Mouse (Mus musculus): ENCODE measurements around the gene Reln.

Reln gene

GRCm38 (mm10) chr5:21987711-21988110, 356.8 kb downstream of the Reln start:
- no peak for DNase-seq

GRCm38 (mm10) chr5:21986311-21986710, 358.2 kb downstream of the Reln start:
- peak; percentile 23 for DNase-seq

- DNase-seq, result no peak
Observed at GRCm38 (mm10) chr5:21983021-21983667, 361.4 kb downstream of the Reln start.

GRCm38 (mm10) chr5:21981216-21981615, 363.3 kb downstream of the Reln start:
- no peak for DNase-seq

GRCm38 (mm10) chr5:21980544-21980943, 364.0 kb downstream of the Reln start:
- DNase-seq, result no peak

GRCm38 (mm10) chr5:21973266-21974010, 371.1 kb downstream of the Reln start:
- no peak for DNase-seq

- DNase-seq, result no peak
Observed at GRCm38 (mm10) chr5:21961796-21962195, 382.7 kb downstream of the Reln start.

- DNase-seq, result no peak
Observed at GRCm38 (mm10) chr5:21960151-21960550, 384.4 kb downstream of the Reln start.

GRCm38 (mm10) chr5:21957586-21957985, 386.9 kb downstream of the Reln start:
- DNase-seq, result no peak

GRCm38 (mm10) chr5:21957061-21957460, 387.4 kb downstream of the Reln start:
- DNase-seq, result no peak

GRCm38 (mm10) chr5:21949507-21949897, 395.0 kb downstream of the Reln start:
- no peak for DNase-seq

- no peak for DNase-seq
Observed at GRCm38 (mm10) chr5:21948736-21949506, 395.6 kb downstream of the Reln start.

- no peak for DNase-seq
Observed at GRCm38 (mm10) chr5:21947610-21948381, 396.7 kb downstream of the Reln start.

GRCm38 (mm10) chr5:21944579-21944978, 399.9 kb downstream of the Reln start:
- no peak for DNase-seq

GRCm38 (mm10) chr5:21939405-21939804, 405.1 kb downstream of the Reln start:
- DNase-seq, result no peak

- no peak for DNase-seq
Observed at GRCm38 (mm10) chr5:21938138-21938537, 406.4 kb downstream of the Reln start.

GRCm38 (mm10) chr5:21936627-21937026, 407.9 kb downstream of the Reln start:
- DNase-seq, result no peak

- DNase-seq, result no peak
Observed at GRCm38 (mm10) chr5:21936096-21936495, 408.4 kb downstream of the Reln start.

GRCm38 (mm10) chr5:21934811-21935396, 409.6 kb downstream of the Reln start:
- no peak for DNase-seq

- DNase-seq, result no peak
Observed at GRCm38 (mm10) chr5:21934173-21934698, 410.3 kb downstream of the Reln start.

GRCm38 (mm10) chr5:21933340-21934075, 411.0 kb downstream of the Reln start:
- DNase-seq, result no peak

- DNase-seq, result no peak
Observed at GRCm38 (mm10) chr5:21931151-21931550, 413.4 kb downstream of the Reln start.
